Mouse (Mus musculus) myocyte (in vitro differentiated cells): Measurements from ENCODE around the gene Abcb8. TPM values are rescaled to one million over a fixed set of nuclear protein-coding genes. Genes with fewer than 3 reads are reported as not detected.

Experiments
- H3K27me3 ChIP-seq: one replicate; pipeline ENCODE4 v1.6.1; 2011; ENCODE audit not compliant: control insufficient read depth, insufficient read depth, insufficient read length
- H3K36me3 ChIP-seq: one replicate; pipeline ENCODE4 v1.6.1; 2011; ENCODE audit not compliant: control insufficient read depth, insufficient read depth
- H3K4me2 ChIP-seq: one replicate; pipeline ENCODE4 v1.6.1; 2011; ENCODE audit warnings: low read depth, control low read depth
- H3K4me3 ChIP-seq: one replicate; pipeline ENCODE4 v1.5.1; 2011; ENCODE audit warnings: mild to moderate bottlenecking, control low read depth, moderate library complexity
- H3K79me2 ChIP-seq: one replicate; pipeline ENCODE4 v1.6.1; 2011; ENCODE audit not compliant: control insufficient read depth, insufficient read depth
- H3ac ChIP-seq: one replicate; pipeline ENCODE4 v1.6.1; 2011; ENCODE audit not compliant: control insufficient read depth, insufficient read length
- CEBPB ChIP-seq: IDR thresholded peaks from 2 replicates; pipeline ENCODE4 v1.6.1; 2011; ENCODE audit warnings: mild to moderate bottlenecking, moderate library complexity; ENCODE audit not compliant: poor library complexity, insufficient read depth, severe bottlenecking
- E2F4 ChIP-seq: IDR thresholded peaks from one replicate; pipeline ENCODE4 v1.6.1; 2011; ENCODE audit warnings: mild to moderate bottlenecking, control low read depth, moderate library complexity; ENCODE audit not compliant: insufficient read depth
- MAX ChIP-seq: IDR thresholded peaks from one replicate; pipeline ENCODE4 v1.6.1; 2011; ENCODE audit warnings: low read depth, mild to moderate bottlenecking, control low read depth
- MYOD1 ChIP-seq, 3 experiments: IDR thresholded peaks; one replicate each; pipeline ENCODE4 v1.6.1; 2011; ENCODE audit warnings: control low read depth in 2 of 3, low read depth in 2 of 3, mild to moderate bottlenecking in 2 of 3, moderate library complexity in 1 of 3; ENCODE audit not compliant: insufficient read length in 2 of 3, control insufficient read depth in 1 of 3
- MYOG ChIP-seq, 3 experiments: IDR thresholded peaks; one replicate each; pipeline ENCODE4 v1.6.1; 2011; ENCODE audit warnings: control low read depth in 2 of 3, low read depth in 2 of 3, mild to moderate bottlenecking in 2 of 3; ENCODE audit not compliant: insufficient read length in 2 of 3, control insufficient read depth in 1 of 3, insufficient read depth in 1 of 3
- POLR2A ChIP-seq: IDR thresholded peaks from one replicate; pipeline ENCODE4 v1.6.1; 2011; ENCODE audit warnings: low read depth, mild to moderate bottlenecking, control low read depth, moderate library complexity; ENCODE audit not compliant: insufficient read length
- POLR2AphosphoS2 ChIP-seq: IDR thresholded peaks from one replicate; pipeline ENCODE4 v1.6.1; 2011; ENCODE audit warnings: low read depth, control low read depth; ENCODE audit not compliant: insufficient read length
- REST ChIP-seq: IDR thresholded peaks from one replicate; pipeline ENCODE4 v1.6.1; 2011; ENCODE audit warnings: mild to moderate bottlenecking, control low read depth, moderate library complexity; ENCODE audit not compliant: insufficient read depth, insufficient read length
- SRF ChIP-seq: IDR thresholded peaks from one replicate; pipeline ENCODE4 v1.6.1; 2011; ENCODE audit warnings: low read depth; ENCODE audit not compliant: control insufficient read depth, insufficient read length
- TCF12 ChIP-seq: IDR thresholded peaks from one replicate; pipeline ENCODE4 v1.6.1; 2011; ENCODE audit warnings: mild to moderate bottlenecking, control low read depth; ENCODE audit not compliant: poor library complexity, insufficient read depth, severe bottlenecking
- TCF3 ChIP-seq: IDR thresholded peaks from one replicate; pipeline ENCODE4 v1.6.1; 2011; ENCODE audit warnings: low read depth, control low read depth; ENCODE audit not compliant: insufficient read length
- USF1 ChIP-seq: IDR thresholded peaks from one replicate; pipeline ENCODE4 v1.6.1; 2011; ENCODE audit warnings: low read depth, mild to moderate bottlenecking, control low read depth, moderate library complexity
- polyA plus RNA-seq: library from polyadenylated mRNA; unstranded; fragments of >200 nt; fragmentation: generic; extraction: Trizol; gene quantifications from one replicate; pipeline ENCODE4 v1.2.1, GENCODE M21; 2012; ENCODE audit warnings: missing spikeins

Gene Abcb8
- polyA plus RNA-seq, 1 experiment: 37.7 TPM

- no peak overlapping the region for H3ac ChIP-seq
- H3K27me3 ChIP-seq: no peaks in the 10 kb centered on the region
- no peaks in the 10 kb centered on the region for H3K36me3 ChIP-seq
- no peaks in the 10 kb centered on the region for H3K79me2 ChIP-seq
- peak overlapping the region; percentile 64 for H3K4me2 ChIP-seq
- no peak for TF ChIP-seq TCF12
- TF ChIP-seq USF1: no peak
- no peak for TF ChIP-seq MYOD1 (IDR thresholded peaks at IDR 0.05; ENCODE audit: control insufficient read depth in 1 of 3, insufficient read length in 2 of 3, low read depth in 2 of 3)
- TF ChIP-seq MAX: no peak
- no peak for TF ChIP-seq TCF3
- TF ChIP-seq MYOG (IDR thresholded peaks at IDR 0.05; ENCODE audit: control insufficient read depth in 1 of 3, insufficient read depth in 1 of 3, insufficient read length in 2 of 3, low read depth in 2 of 3): no peak
- no peak for TF ChIP-seq E2F4
- TF ChIP-seq POLR2AphosphoS2: no peak
- TF ChIP-seq POLR2A: no peak
- TF ChIP-seq SRF: no peak
- no peak overlapping the region for H3K4me3 ChIP-seq
Measured at GRCm38 (mm10) chr5:24348128-24348527, 45.3 kb upstream of the Abcb8 start.

GRCm38 (mm10) chr5:24348546-24348945 is 44.9 kb upstream of the Abcb8 start:
- Histone ChIP-seq H3ac (no peak overlapping the region), H3K4me3 (no peak overlapping the region), H3K27me3 (no peaks in the 10 kb centered on the region), H3K4me2 (peak overlapping the region; percentile 64), H3K36me3 (no peaks in the 10 kb centered on the region), H3K79me2 (no peaks in the 10 kb centered on the region)
- TF ChIP-seq MYOD1 (IDR thresholded peaks at IDR 0.05; ENCODE audit: control insufficient read depth in 1 of 3, insufficient read length in 2 of 3, low read depth in 2 of 3) (peak in 2 of 3 experiments; percentile 85 to 96), USF1 (no peak), POLR2AphosphoS2 (no peak), REST (no peak), MYOG (IDR thresholded peaks at IDR 0.05; ENCODE audit: control insufficient read depth in 1 of 3, insufficient read depth in 1 of 3, insufficient read length in 2 of 3, low read depth in 2 of 3) (peak in 2 of 3 experiments; percentile 92 to 95), TCF3 (peak; percentile 66), E2F4 (no peak)

- H3K27me3 ChIP-seq: no peaks in the 10 kb centered on the region
Measured at GRCm38 (mm10) chr5:24350073-24350472, 43.4 kb upstream of the Abcb8 start.

DNA sequence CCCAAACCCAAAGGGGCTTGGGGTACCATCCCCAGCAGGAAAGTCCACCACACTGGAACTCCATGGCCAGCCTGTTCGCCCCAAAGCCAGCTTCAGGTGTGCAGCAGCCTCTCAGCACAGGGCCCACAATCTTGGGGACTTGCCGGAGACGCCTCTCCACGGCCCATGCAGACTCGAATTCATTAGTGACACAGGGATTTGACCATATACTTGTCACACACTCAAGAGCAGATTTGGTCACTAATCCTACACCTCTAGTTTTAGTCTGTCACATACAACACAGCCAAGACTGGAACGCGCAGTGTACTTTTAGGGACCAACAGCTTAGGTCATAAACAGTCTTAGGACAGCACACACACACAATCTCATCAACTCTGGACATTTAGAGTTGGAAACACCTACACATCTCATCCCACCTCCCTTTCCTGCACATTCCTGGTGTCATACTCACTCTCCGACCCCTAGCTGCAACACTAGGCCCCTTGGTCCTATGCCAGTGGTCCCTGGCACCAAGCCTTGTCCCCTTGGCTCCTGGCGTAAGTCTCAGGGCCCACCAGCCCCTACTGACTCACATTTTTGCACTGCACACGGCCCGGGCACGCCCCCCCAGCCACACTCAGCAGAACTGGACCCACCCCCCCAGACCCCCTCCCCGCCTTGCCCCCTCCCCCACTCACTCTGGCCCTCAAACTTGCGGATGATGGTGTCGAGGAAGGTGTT is 42.8 kb upstream of the Abcb8 start:
- H3K27me3 ChIP-seq: no peaks in the 10 kb centered on the region
- TF ChIP-seq REST: no peak
- TF ChIP-seq TCF3: no peak
- no peak for TF ChIP-seq E2F4
- TF ChIP-seq TCF12: no peak
- no peak for TF ChIP-seq SRF
- no peak for TF ChIP-seq USF1
- no peak for TF ChIP-seq MYOD1 (IDR thresholded peaks at IDR 0.05; ENCODE audit: control insufficient read depth in 1 of 3, insufficient read length in 2 of 3, low read depth in 2 of 3)
- TF ChIP-seq POLR2A: no peak
- TF ChIP-seq CEBPB: no peak
- no peak for TF ChIP-seq POLR2AphosphoS2
- TF ChIP-seq MYOG (IDR thresholded peaks at IDR 0.05; ENCODE audit: control insufficient read depth in 1 of 3, insufficient read depth in 1 of 3, insufficient read length in 2 of 3, low read depth in 2 of 3): no peak
- TF ChIP-seq MAX: no peak

More at GRCm38 (mm10) chr5:24350073-24350472, 43.4 kb upstream of the Abcb8 start:
- TF ChIP-seq POLR2AphosphoS2: no peak
- TF ChIP-seq MAX: no peak
- no peak for TF ChIP-seq TCF12
- no peak for TF ChIP-seq USF1
- no peak for TF ChIP-seq SRF
- no peak for TF ChIP-seq MYOD1 (IDR thresholded peaks at IDR 0.05; ENCODE audit: control insufficient read depth in 1 of 3, insufficient read length in 2 of 3, low read depth in 2 of 3)
- no peak for TF ChIP-seq REST
- Histone ChIP-seq H3ac (no peak overlapping the region), H3K4me3 (no peak overlapping the region), H3K4me2 (peak overlapping the region; percentile 30), H3K79me2 (no peaks in the 10 kb centered on the region), H3K36me3 (no peaks in the 10 kb centered on the region)

DNA sequence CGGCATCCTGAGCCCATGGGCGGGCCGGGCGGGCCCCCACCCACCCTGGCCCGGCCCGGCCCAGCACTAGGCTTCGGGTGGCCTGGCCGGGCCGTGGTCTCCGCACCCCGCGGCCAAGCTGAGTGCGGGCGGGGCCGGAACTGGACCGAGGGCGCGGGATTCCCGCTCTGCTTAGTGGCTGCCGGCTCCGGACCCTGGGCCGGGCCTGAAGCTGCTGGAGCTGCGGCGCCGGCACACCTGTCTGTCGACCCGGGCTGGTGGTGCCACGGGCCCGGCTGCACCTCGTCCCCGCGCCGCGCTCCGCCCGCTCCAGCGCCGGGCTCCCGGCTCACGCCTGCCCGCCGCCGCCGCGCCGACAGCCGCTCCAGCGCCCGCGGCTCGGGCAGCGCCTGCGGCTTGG is 42.2 kb upstream of the Abcb8 start, which contains the start of gene Kcnh2:
Kcnh2 (minus strand) TSS at position 327 of the 400 bp plus-strand sequence.
- TF ChIP-seq E2F4 (no peak), MYOD1 (IDR thresholded peaks at IDR 0.05; ENCODE audit: control insufficient read depth in 1 of 3, insufficient read length in 2 of 3, low read depth in 2 of 3) (peak in 1 of 3 experiments; percentile 22)
- H3K27me3 ChIP-seq: no peaks in the 10 kb centered on the region
- H3K36me3 ChIP-seq: no peaks in the 10 kb centered on the region

More for the DNA sequence above, 42.8 kb upstream of the Abcb8 start:
- H3K36me3 ChIP-seq: no peaks in the 10 kb centered on the region
- no peak overlapping the region for H3K4me3 ChIP-seq
- H3K79me2 ChIP-seq: no peaks in the 10 kb centered on the region
- no peak overlapping the region for H3ac ChIP-seq
- peak overlapping the region; percentile 84 for H3K4me2 ChIP-seq

More for the DNA sequence above, 42.2 kb upstream of the Abcb8 start, which contains the start of gene Kcnh2:
- Histone ChIP-seq H3ac (peak within 1 kb of the TSS; percentile 44), H3K79me2 (no peaks in the 10 kb centered on the region), H3K4me3 (peak within 1 kb of the TSS; percentile 22), H3K4me2 (peak within 1 kb of the TSS; percentile 84)
